ENCODE assay signal across 17 mouse cellular contexts in the genomic region with DNA sequence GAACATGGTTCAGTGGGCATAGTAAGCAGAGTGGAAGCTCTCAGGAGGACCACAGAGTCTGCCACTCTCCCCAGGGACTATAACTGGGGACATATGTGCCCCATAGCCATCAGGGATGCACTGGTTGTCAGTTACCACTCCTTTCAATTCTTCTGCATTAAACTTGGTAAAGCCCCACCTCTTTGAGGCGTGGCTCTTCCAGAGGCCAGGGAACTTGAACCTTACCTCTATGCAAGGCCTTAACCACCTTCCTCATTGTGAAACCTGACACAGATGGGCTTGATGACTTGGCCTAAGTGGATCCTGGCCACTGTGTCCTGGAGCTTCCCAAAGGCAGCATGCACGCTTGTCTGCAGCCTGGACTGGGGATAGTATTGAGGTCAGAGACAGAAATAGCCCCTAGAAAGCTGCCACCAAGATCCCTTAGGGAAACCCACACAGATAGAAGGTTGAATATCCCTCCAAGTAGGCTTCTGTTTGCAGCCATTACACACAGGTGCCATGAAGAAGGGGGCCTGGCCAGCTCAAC. TPM values are rescaled to one million over a fixed set of nuclear protein-coding genes. Genes with fewer than 3 reads are reported as not detected.
DNase-seq lines count a peak whose midpoint lies in the region; ATAC-seq and TF ChIP-seq lines count a peak whose summit lies in the region.
"Had no signal": no experiment of that assay in that cellular context is flagged by ENCODE, and none has a peak within 500 bp of the region (broad histone marks: within the 10 kb centered on the region; RNA-seq: fewer than 3 reads in every experiment).

No protein-coding gene starts in this region.

- TF ChIP-seq EP300 in liver, postnatal 0 days (IDR thresholded peaks at IDR 0.05; ENCODE audit: low read depth) = no peak

- 58% methylated on average over 2 of the region's 2 CpGs for WGBS in liver, postnatal 0 days (ENCODE audit: insufficient replicate concordance)
- 76% methylated on average over 2 of the region's 2 CpGs for WGBS in hindbrain, embryonic 10.5 days
- 89% methylated on average over 2 of the region's 2 CpGs for WGBS in hindbrain, embryonic 14.5 days
- 80% methylated on average over 2 of the region's 2 CpGs for WGBS in lung, adult 2 months

- intact Hi-C loops in gastrocnemius, adult 2 months (cut with DNase I) = no loop called here
- intact Hi-C loops in gastrocnemius, postnatal 36 days (cut with DNase I) = no loop called here
- intact Hi-C loops in heart, postnatal 10 days (cut with DNase I) = no loop called here

- no peak for TF ChIP-seq CTCF in gastrocnemius, adult 2 months (IDR thresholded peaks at IDR 0.05)
- TF ChIP-seq CTCF in liver, postnatal 0 days (IDR thresholded peaks at IDR 0.05; ENCODE audit: low read depth) = no peak
- no peak for TF ChIP-seq CTCF in lung, adult 2 months (IDR thresholded peaks at IDR 0.05; ENCODE audit: insufficient read depth, low read length)

- no peak overlapping the region; the same call in 1 of the 2 replicates for H3K9ac ChIP-seq in liver, postnatal 0 days (replicated peaks)
- H3K9ac ChIP-seq in hindbrain, embryonic 14.5 days = no peak overlapping the region
- H3K9ac ChIP-seq: lung, embryonic 15.5 days; neural tube, embryonic 12.5 days had no signal

- peak overlapping the region; percentile 4; the same call in 1 of the 2 replicates for H3K4me3 ChIP-seq in gastrocnemius, adult 2 months
- H3K4me3 ChIP-seq in liver, postnatal 0 days (ENCODE audit: low read depth, low read length) = no peak overlapping the region
- no peak overlapping the region for H3K4me3 ChIP-seq in hindbrain, embryonic 10.5 days
- no peak overlapping the region for H3K4me3 ChIP-seq in hindbrain, embryonic 14.5 days (replicated peaks; ENCODE audit: low read length)
- no peak overlapping the region for H3K4me3 ChIP-seq in lung, adult 2 months (replicated peaks; ENCODE audit: extremely low read depth, low read depth, low read length)
- H3K4me3 ChIP-seq: forebrain, embryonic 10.5 days; layer of hippocampus, adult 2 months; lung, embryonic 15.5 days; neural tube, embryonic 12.5 days had no signal

- no peak for ATAC-seq in liver, postnatal 0 days
- ATAC-seq in hindbrain, embryonic 14.5 days (ENCODE audit: low FRiP score) = no peak

- TF ChIP-seq POLR2A in lung, adult 2 months (IDR thresholded peaks at IDR 0.05; ENCODE audit: borderline replicate concordance, extremely low read depth, low read depth, low read length) = no peak

- peak; percentile 54 for DNase-seq in gastrocnemius, adult 2 months
- DNase-seq in gastrocnemius, postnatal 36 days = no peak
- no peak for DNase-seq in liver, postnatal 0 days
- no peak for DNase-seq in liver
- DNase-seq in heart, postnatal 10 days = peak; percentile 45 to 56
- DNase-seq in hindbrain, embryonic 10.5 days (ENCODE audit: low spot score) = no peak
- DNase-seq in hindbrain, embryonic 14.5 days (ENCODE audit: low spot score) = no peak
- no peak for DNase-seq in lung, adult 2 months
- DNase-seq: adrenal gland, adult 8-10 months; cerebellum, adult 18-20 months; right cerebral cortex, postnatal 25 days had no signal

- H3K36me3 ChIP-seq in liver, postnatal 0 days (replicated peaks; ENCODE audit: insufficient read depth, low read length) = no peaks in the 10 kb centered on the region
- peaks cover 7% of the 10 kb centered on the region for H3K36me3 ChIP-seq in hindbrain, embryonic 10.5 days
- peaks cover 3% of the 10 kb centered on the region; the same call in 1 of the 2 replicates for H3K36me3 ChIP-seq in hindbrain, embryonic 14.5 days (replicated peaks; ENCODE audit: control insufficient read depth, insufficient read depth)
- H3K36me3 ChIP-seq: lung, embryonic 15.5 days had no signal

- H3K27ac ChIP-seq in gastrocnemius, adult 2 months = peak overlapping the region; percentile 96
- H3K27ac ChIP-seq in liver, postnatal 0 days (ENCODE audit: low read depth) = peak overlapping the region; percentile 24
- H3K27ac ChIP-seq in hindbrain, embryonic 10.5 days = no peak overlapping the region
- no peak overlapping the region for H3K27ac ChIP-seq in hindbrain, embryonic 14.5 days
- H3K27ac ChIP-seq: forebrain, embryonic 10.5 days; layer of hippocampus, adult 2 months; lung, embryonic 15.5 days; neural tube, embryonic 12.5 days had no signal

- H3K27me3 ChIP-seq in liver, postnatal 0 days (ENCODE audit: insufficient read depth, low read length) = no peaks in the 10 kb centered on the region
- no peaks in the 10 kb centered on the region for H3K27me3 ChIP-seq in hindbrain, embryonic 10.5 days (ENCODE audit: insufficient read depth, poor library complexity, severe bottlenecking)
- H3K27me3 ChIP-seq in hindbrain, embryonic 14.5 days (ENCODE audit: control insufficient read depth, insufficient read depth, low read length) = no peaks in the 10 kb centered on the region
- H3K27me3 ChIP-seq: lung, embryonic 15.5 days; neural tube, embryonic 12.5 days had no signal

- H3K4me1 ChIP-seq in liver, postnatal 0 days (ENCODE audit: insufficient read depth) = peaks cover 31% of the 10 kb centered on the region
- peaks cover 31% of the 10 kb centered on the region for H3K4me1 ChIP-seq in hindbrain, embryonic 10.5 days (replicated peaks)
- H3K4me1 ChIP-seq in hindbrain, embryonic 14.5 days (replicated peaks; ENCODE audit: control insufficient read depth, insufficient read depth, low read length) = peaks cover 13% of the 10 kb centered on the region
- H3K4me1 ChIP-seq in lung, adult 2 months (ENCODE audit: control insufficient read depth, insufficient read depth, low read length) = peaks cover 3% of the 10 kb centered on the region; the same call in 1 of the 2 replicates

- no peaks in the 10 kb centered on the region for H3K9me3 ChIP-seq in liver, postnatal 0 days (ENCODE audit: low read length)
- no peaks in the 10 kb centered on the region for H3K9me3 ChIP-seq in hindbrain, embryonic 10.5 days
- H3K9me3 ChIP-seq in hindbrain, embryonic 14.5 days (ENCODE audit: control insufficient read depth, low read length) = no peaks in the 10 kb centered on the region
- H3K9me3 ChIP-seq: forebrain, embryonic 10.5 days; lung, embryonic 15.5 days; neural tube, embryonic 12.5 days had no signal

- no peak overlapping the region for H3K4me2 ChIP-seq in liver, postnatal 0 days (ENCODE audit: low read depth, low read length)
- H3K4me2 ChIP-seq in hindbrain, embryonic 14.5 days (replicated peaks) = no peak overlapping the region
- H3K4me2 ChIP-seq: lung, embryonic 15.5 days; neural tube, embryonic 12.5 days had no signal

RNA-seq across cellular contexts. Expression of a gene that starts 2.8 kb away (rescaled TPM):
- total RNA-seq in gastrocnemius, adult 2 months (2021) = 10 to 100 TPM; 25.6 to 33.7 TPM
- total RNA-seq in gastrocnemius, postnatal 36 days (2021) = 10 to 100 TPM; 25.6 to 28.9 TPM
- polyA plus RNA-seq in liver, postnatal 0 days (2015; fragmentation: Nextera tagmentation; extraction: Ambion mirVana) = 25.1 and 27.2 TPM in 2 replicates
- total RNA-seq in heart, postnatal 10 days (2021) = 10 to 100 TPM; 73.3 to 75.3 TPM
- 194 and 213 TPM in 2 replicates for polyA plus RNA-seq in hindbrain, embryonic 10.5 days (2016; fragmentation: Nextera tagmentation; extraction: Ambion mirVana)
- 200 and 205 TPM in 2 replicates for polyA plus RNA-seq in hindbrain, embryonic 14.5 days (2014; fragmentation: Nextera tagmentation; extraction: Ambion mirVana)
- polyA plus RNA-seq in lung, adult 2 months (2012; rRNA removed) = 59.2 and 65.6 TPM in 2 replicates

RNA-seq across cellular contexts. Expression of a gene that starts 29.9 kb away (rescaled TPM):
- not detected for total RNA-seq in gastrocnemius, adult 2 months (2021)
- under 1 TPM in 1 of 2 experiments, not detected in 1; 0.08 TPM for total RNA-seq in gastrocnemius, postnatal 36 days (2021)
- polyA plus RNA-seq in liver, postnatal 0 days (2015; fragmentation: Nextera tagmentation; extraction: Ambion mirVana) = 0.05 and 0.07 TPM in 2 replicates
- 1 to 10 TPM in 1 of 2 experiments, under 1 TPM in 1; 0.57 to 1.3 TPM for total RNA-seq in heart, postnatal 10 days (2021)
- 0.04 and 0.12 TPM in 2 replicates for polyA plus RNA-seq in hindbrain, embryonic 10.5 days (2016; fragmentation: Nextera tagmentation; extraction: Ambion mirVana)
- polyA plus RNA-seq in hindbrain, embryonic 14.5 days (2014; fragmentation: Nextera tagmentation; extraction: Ambion mirVana) = 0.81 and 0.96 TPM in 2 replicates
- 4.8 and 5.0 TPM in 2 replicates for polyA plus RNA-seq in lung, adult 2 months (2012; rRNA removed)
- total RNA-seq: megakaryocyte, adult 5-6 weeks had no signal
- polyA plus RNA-seq: forebrain, embryonic 10.5 days had no signal

RNA-seq across cellular contexts. Expression of a gene that starts 40.3 kb away (rescaled TPM):
- total RNA-seq in gastrocnemius, adult 2 months (2021) = 10 to 100 TPM; 24.8 to 27.0 TPM
- 10 to 100 TPM; 21.0 to 23.0 TPM for total RNA-seq in gastrocnemius, postnatal 36 days (2021)
- 7.1 and 8.6 TPM in 2 replicates for polyA plus RNA-seq in liver, postnatal 0 days (2015; fragmentation: Nextera tagmentation; extraction: Ambion mirVana)
- total RNA-seq in heart, postnatal 10 days (2021) = 10 to 100 TPM; 30.5 to 38.7 TPM
- polyA plus RNA-seq in hindbrain, embryonic 10.5 days (2016; fragmentation: Nextera tagmentation; extraction: Ambion mirVana) = 61.1 and 63.3 TPM in 2 replicates
- polyA plus RNA-seq in hindbrain, embryonic 14.5 days (2014; fragmentation: Nextera tagmentation; extraction: Ambion mirVana) = 84.7 and 89.6 TPM in 2 replicates
- polyA plus RNA-seq in lung, adult 2 months (2012; rRNA removed) = 68.1 and 76.5 TPM in 2 replicates

RNA-seq across cellular contexts. Expression of a gene that starts 41.1 kb away (rescaled TPM):
- total RNA-seq in gastrocnemius, adult 2 months (2021) = not detected
- not detected for total RNA-seq in gastrocnemius, postnatal 36 days (2021)
- polyA plus RNA-seq in liver, postnatal 0 days (2015; fragmentation: Nextera tagmentation; extraction: Ambion mirVana) = not detected in 2 replicates
- total RNA-seq in heart, postnatal 10 days (2021) = under 1 TPM; 0.14 to 0.15 TPM
- 0.20 and 0.27 TPM in 2 replicates for polyA plus RNA-seq in hindbrain, embryonic 10.5 days (2016; fragmentation: Nextera tagmentation; extraction: Ambion mirVana)
- polyA plus RNA-seq in hindbrain, embryonic 14.5 days (2014; fragmentation: Nextera tagmentation; extraction: Ambion mirVana) = 0.39 and 0.81 TPM in 2 replicates
- 0.05 TPM in 1 of 2 replicates, not detected in the other for polyA plus RNA-seq in lung, adult 2 months (2012; rRNA removed)
- total RNA-seq: megakaryocyte, adult 5-6 weeks had no signal
- polyA plus RNA-seq: stomach, embryonic 14.5 days had no signal

Comparison
In these comparisons a context has a peak if more than half of its experiments do, and no peak if none do; other contexts are left out.
1. DNase-seq: peak in gastrocnemius, adult 2 months (single experiment) and heart, postnatal 10 days (2 of 2); none in gastrocnemius, postnatal 36 days (0 of 2), liver, postnatal 0 days (single experiment), liver (single experiment), hindbrain, embryonic 10.5 days (single experiment), hindbrain, embryonic 14.5 days (single experiment) and lung, adult 2 months (single experiment).
2. H3K27ac ChIP-seq: peak in gastrocnemius, adult 2 months (single experiment) and liver, postnatal 0 days (single experiment); none in hindbrain, embryonic 10.5 days (single experiment) and hindbrain, embryonic 14.5 days (single experiment).